Mouse (Mus musculus): ENCODE measurements at regions not wholly inside any gene's neighbourhood (a gene's known extent, or its start where the extent isn't known, plus 50 kb on each side); places are given as distances from the start of the nearest gene placed in this dataset.

- DNase-seq: no peak
Observed at GRCm38 (mm10) chr12:105274866-105275265, 52.3 kb upstream of the Tcl1 start.

GRCm38 (mm10) chr12:105280076-105280475, 53.6 kb upstream of the Tunar start:
- DNase-seq: no peak

DNA sequence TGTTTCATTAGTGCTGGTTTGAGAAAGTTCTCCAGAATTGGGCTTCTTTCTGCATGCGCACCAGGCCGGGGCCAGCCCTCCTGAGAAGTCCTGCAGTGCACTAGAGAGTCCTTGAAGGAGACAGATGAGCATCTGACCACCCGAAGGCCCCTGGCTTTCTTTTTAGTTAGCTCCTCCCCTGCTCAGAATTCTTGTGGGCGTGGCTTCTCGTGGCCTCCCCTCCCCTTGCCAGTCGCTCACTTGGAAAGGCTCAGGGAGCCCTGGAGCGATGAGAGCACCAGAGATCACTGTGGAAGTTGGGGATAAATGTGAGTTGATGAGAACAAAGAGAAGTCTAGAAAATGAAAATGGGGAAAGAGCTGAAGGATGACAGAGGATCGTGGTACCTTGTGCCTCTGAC, 52.6 kb upstream of the Tunar start:
- peak; percentile 62 for DNase-seq

GRCm38 (mm10) chr12:105282091-105282490, 51.6 kb upstream of the Tunar start:
- DNase-seq: no peak

All from embryo, embryonic 11 days (tissue).